Mouse (Mus musculus) small intestine, adult 2 months (tissue): ENCODE results near the gene Ankrd13d.

Experiments used
- CTCF ChIP-seq: fragments of 200-500 bp; IDR thresholded peaks from 2 replicates; pipeline ENCODE4 v1.5.1; 2012; ENCODE audit warnings: low read depth, mild to moderate bottlenecking, control low read depth, inconsistent platforms, low read length, moderate library complexity, mixed read lengths; ENCODE audit not compliant: insufficient replicate concordance, insufficient read length; ENCODE audit errors: extremely low read depth
- POLR2A ChIP-seq: fragments of 200-500 bp; IDR thresholded peaks from 2 replicates; pipeline ENCODE4 v1.6.1; 2012; ENCODE audit warnings: low read depth, mild to moderate bottlenecking, control low read depth, inconsistent platforms, low read length, moderate library complexity

DNA sequence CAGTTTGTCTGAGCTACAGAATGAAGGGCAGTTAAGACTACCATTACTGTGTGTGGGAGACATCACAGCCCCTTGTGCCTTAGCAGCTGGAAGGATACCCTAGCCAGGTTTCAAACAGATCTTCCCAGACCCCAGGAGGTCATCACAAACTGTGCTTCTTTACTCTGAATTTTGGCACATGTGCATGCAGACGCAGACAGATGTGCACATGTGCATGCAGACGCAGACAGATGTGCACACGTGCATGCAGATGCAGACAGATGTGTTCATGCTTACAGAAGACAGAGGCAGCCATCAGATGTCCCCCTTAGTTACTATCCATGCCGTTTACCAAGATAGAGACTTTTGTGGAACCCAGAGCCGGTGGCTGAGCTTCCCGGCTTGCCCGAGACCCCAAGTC, 16.2 kb upstream of the Ankrd13d start:
- no peak for TF ChIP-seq POLR2A
- TF ChIP-seq CTCF: no peak
